Mouse (Mus musculus): ENCODE data around the gene Tmem235. TPM values are rescaled to one million over a fixed set of nuclear protein-coding genes. Genes with fewer than 3 reads are reported as not detected.

Gene Tmem235
- polyA plus RNA-seq, 1 experiment from 2014 or later = not detected

GRCm38 (mm10) chr11:117871376-117871775 lies 10.8 kb downstream of the Tmem235 start:
- 67% methylated on average over 5 of the region's 5 CpGs for WGBS
- Histone ChIP-seq H3K36me3 (no peaks in the 10 kb centered on the region), H3K9me3 (no peaks in the 10 kb centered on the region), H3K4me1 (replicated peaks) (peaks cover 7% of the 10 kb centered on the region; the same call in 1 of the 2 replicates), H3K4me2 (no peak overlapping the region), H3K27me3 (peaks cover 9% of the 10 kb centered on the region; the same call in 1 of the 2 replicates), H3K27ac (no peak overlapping the region), H3K9ac (replicated peaks) (no peak overlapping the region), H3K4me3 (replicated peaks) (no peak overlapping the region)
- ATAC-seq (ENCODE audit: insufficient number of reproducible peaks, insufficient read depth, low FRiP score, low TSS enrichment, low read depth) = no peak

- Histone ChIP-seq H3K9me3 (no peaks in the 10 kb centered on the region), H3K4me3 (replicated peaks) (no peak overlapping the region), H3K9ac (replicated peaks) (no peak overlapping the region), H3K27ac (no peak overlapping the region), H3K36me3 (no peaks in the 10 kb centered on the region), H3K4me1 (replicated peaks) (peaks cover 7% of the 10 kb centered on the region; the same call in 1 of the 2 replicates), H3K4me2 (peak overlapping the region; percentile 95; the same call in 1 of the 2 replicates), H3K27me3 (peaks cover 8% of the 10 kb centered on the region; the same call in 1 of the 2 replicates)
- no peak for ATAC-seq (ENCODE audit: insufficient number of reproducible peaks, insufficient read depth, low FRiP score, low TSS enrichment, low read depth)
- WGBS = 58% methylated on average over 12 of the region's 12 CpGs
These were observed 11.5 kb downstream of the Tmem235 start for GRCm38 (mm10) chr11:117871911-117872584.

- peak; percentile 62 for ATAC-seq (ENCODE audit: insufficient number of reproducible peaks, insufficient read depth, low FRiP score, low TSS enrichment, low read depth)
- peak within 1 kb of the TSS; percentile 95 for H3K4me2 ChIP-seq
- H3K9me3 ChIP-seq = no peaks in the 10 kb centered on the region
- H3K36me3 ChIP-seq = no peaks in the 10 kb centered on the region
- H3K27ac ChIP-seq = peak within 1 kb of the TSS; percentile 46; the same call in 1 of the 2 replicates
- peak within 1 kb of the TSS; percentile 62 for H3K9ac ChIP-seq (replicated peaks)
- H3K27me3 ChIP-seq = peaks cover 5% of the 10 kb centered on the region; the same call in 1 of the 2 replicates
- H3K4me1 ChIP-seq (replicated peaks) = peaks cover 10% of the 10 kb centered on the region
- WGBS = 2% methylated on average over 51 of the region's 51 CpGs
- peak within 1 kb of the TSS; percentile 65 for H3K4me3 ChIP-seq (replicated peaks)
These were observed 12.5 kb downstream of the Tmem235 start, which contains the start of gene Tha1 for GRCm38 (mm10) chr11:117872861-117873608. Tha1 (minus strand) TSS chr11:117873481.

- Histone ChIP-seq H3K4me1 (replicated peaks) (peaks cover 24% of the 10 kb centered on the region), H3K9ac (replicated peaks) (no peak overlapping the region), H3K27ac (no peak overlapping the region), H3K4me3 (replicated peaks) (no peak overlapping the region), H3K27me3 (peaks cover 5% of the 10 kb centered on the region; the same call in 1 of the 2 replicates), H3K36me3 (no peaks in the 10 kb centered on the region), H3K9me3 (no peaks in the 10 kb centered on the region), H3K4me2 (no peak overlapping the region)
- ATAC-seq (ENCODE audit: insufficient number of reproducible peaks, insufficient read depth, low FRiP score, low TSS enrichment, low read depth) = no peak
- 61% methylated on average over 4 of the region's 4 CpGs for WGBS
These were observed 13.9 kb downstream of the Tmem235 start for GRCm38 (mm10) chr11:117874419-117874818.

GRCm38 (mm10) chr11:117875681-117876080 lies 15.1 kb downstream of the Tmem235 start:
- H3K27ac ChIP-seq = no peak overlapping the region
- no peak for ATAC-seq (ENCODE audit: insufficient number of reproducible peaks, insufficient read depth, low FRiP score, low TSS enrichment, low read depth)
- H3K27me3 ChIP-seq = peaks cover 5% of the 10 kb centered on the region; the same call in 1 of the 2 replicates
- H3K9ac ChIP-seq (replicated peaks) = no peak overlapping the region; the same call in 1 of the 2 replicates
- H3K9me3 ChIP-seq = no peaks in the 10 kb centered on the region
- H3K4me2 ChIP-seq = no peak overlapping the region
- no peaks in the 10 kb centered on the region for H3K36me3 ChIP-seq
- peaks cover 24% of the 10 kb centered on the region for H3K4me1 ChIP-seq (replicated peaks)
- WGBS = 41% methylated on average over 6 of the region's 6 CpGs
- no peak overlapping the region for H3K4me3 ChIP-seq (replicated peaks)

- WGBS = 33% methylated on average over 13 of the region's 13 CpGs
- H3K4me2 ChIP-seq = peak overlapping the region; percentile 31
- H3K36me3 ChIP-seq = no peaks in the 10 kb centered on the region
- H3K9me3 ChIP-seq = no peaks in the 10 kb centered on the region
- H3K4me1 ChIP-seq (replicated peaks) = peaks cover 38% of the 10 kb centered on the region
- no peaks in the 10 kb centered on the region for H3K27me3 ChIP-seq
- ATAC-seq (ENCODE audit: insufficient number of reproducible peaks, insufficient read depth, low FRiP score, low TSS enrichment, low read depth) = no peak
- H3K4me3 ChIP-seq (replicated peaks) = no peak overlapping the region
- 0 out of 2 replicates have a peak overlapping the region, but pooled peaks have one; percentile 23 for H3K9ac ChIP-seq (replicated peaks)
- H3K27ac ChIP-seq = peak overlapping the region; percentile 53; the same call in 1 of the 2 replicates
These were observed 17.6 kb downstream of the Tmem235 start for GRCm38 (mm10) chr11:117877917-117878745.

GRCm38 (mm10) chr11:117878892-117879291 lies 18.3 kb downstream of the Tmem235 start:
- Histone ChIP-seq H3K27ac (peak overlapping the region; percentile 53; the same call in 1 of the 2 replicates), H3K27me3 (no peaks in the 10 kb centered on the region), H3K36me3 (no peaks in the 10 kb centered on the region), H3K4me3 (replicated peaks) (no peak overlapping the region), H3K4me2 (peak overlapping the region; percentile 31), H3K9me3 (no peaks in the 10 kb centered on the region), H3K4me1 (replicated peaks) (peaks cover 42% of the 10 kb centered on the region), H3K9ac (replicated peaks) (0 out of 2 replicates have a peak overlapping the region, but pooled peaks have one; percentile 23)
- no peak for ATAC-seq (ENCODE audit: insufficient number of reproducible peaks, insufficient read depth, low FRiP score, low TSS enrichment, low read depth)
- WGBS = 25% methylated on average over 8 of the region's 8 CpGs

- no peak overlapping the region for H3K4me2 ChIP-seq
- no peak for ATAC-seq (ENCODE audit: insufficient number of reproducible peaks, insufficient read depth, low FRiP score, low TSS enrichment, low read depth)
- H3K4me1 ChIP-seq (replicated peaks) = peaks cover 45% of the 10 kb centered on the region
- H3K36me3 ChIP-seq = no peaks in the 10 kb centered on the region
- no peaks in the 10 kb centered on the region for H3K27me3 ChIP-seq
- no peak overlapping the region for H3K4me3 ChIP-seq (replicated peaks)
- H3K9me3 ChIP-seq = no peaks in the 10 kb centered on the region
- H3K27ac ChIP-seq = no peak overlapping the region
- 82% methylated on average over 6 of the region's 6 CpGs for WGBS
- H3K9ac ChIP-seq (replicated peaks) = no peak overlapping the region
These were observed 19.1 kb downstream of the Tmem235 start for GRCm38 (mm10) chr11:117879676-117880075.

GRCm38 (mm10) chr11:117880336-117880976 lies 19.9 kb downstream of the Tmem235 start:
- Histone ChIP-seq H3K36me3 (no peaks in the 10 kb centered on the region), H3K9me3 (no peaks in the 10 kb centered on the region), H3K4me1 (replicated peaks) (peaks cover 43% of the 10 kb centered on the region), H3K9ac (replicated peaks) (no peak overlapping the region), H3K4me2 (no peak overlapping the region), H3K4me3 (replicated peaks) (no peak overlapping the region), H3K27ac (no peak overlapping the region), H3K27me3 (no peaks in the 10 kb centered on the region)
- 87% methylated on average over 9 of the region's 9 CpGs for WGBS
- ATAC-seq (ENCODE audit: insufficient number of reproducible peaks, insufficient read depth, low FRiP score, low TSS enrichment, low read depth) = no peak

GRCm38 (mm10) chr11:117880977-117881358 lies 20.4 kb downstream of the Tmem235 start:
- Histone ChIP-seq H3K27me3 (no peaks in the 10 kb centered on the region), H3K4me2 (no peak overlapping the region), H3K4me1 (replicated peaks) (peaks cover 44% of the 10 kb centered on the region), H3K36me3 (no peaks in the 10 kb centered on the region), H3K9ac (replicated peaks) (no peak overlapping the region), H3K27ac (no peak overlapping the region), H3K4me3 (replicated peaks) (no peak overlapping the region), H3K9me3 (no peaks in the 10 kb centered on the region)
- WGBS = 77% methylated on average over 6 of the region's 6 CpGs
- no peak for ATAC-seq (ENCODE audit: insufficient number of reproducible peaks, insufficient read depth, low FRiP score, low TSS enrichment, low read depth)

All from limb, embryonic 12.5 days (tissue).